Comparison of ENCODE assay signal across 8 mouse cellular contexts in genomic region chr19:57313891-57314345, GRCm38 (mm10). TPM values are rescaled to one million over a fixed set of nuclear protein-coding genes. Genes with fewer than 3 reads are reported as not detected.
DNase-seq lines count a peak whose midpoint lies in the region; ATAC-seq and TF ChIP-seq lines count a peak whose summit lies in the region.

No protein-coding gene starts in this region.

- no peaks in the 10 kb centered on the region for H3K36me3 ChIP-seq in heart, embryonic 10.5 days
- H3K36me3 ChIP-seq in limb, embryonic 12.5 days, result no peaks in the 10 kb centered on the region
- H3K36me3 ChIP-seq in stomach, postnatal 0 days (ENCODE audit: control insufficient read depth, insufficient read depth, low read length), result no peaks in the 10 kb centered on the region

- no peak for ATAC-seq in limb, embryonic 12.5 days (ENCODE audit: insufficient number of reproducible peaks, insufficient read depth, low FRiP score, low TSS enrichment, low read depth)
- no peak for ATAC-seq in stomach, postnatal 0 days (ENCODE audit: low FRiP score, low TSS enrichment)

- peaks cover 44% of the 10 kb centered on the region for H3K27me3 ChIP-seq in heart, embryonic 10.5 days (ENCODE audit: insufficient read depth, poor library complexity, severe bottlenecking)
- peaks cover 57% of the 10 kb centered on the region for H3K27me3 ChIP-seq in limb, embryonic 12.5 days
- H3K27me3 ChIP-seq in stomach, postnatal 0 days (ENCODE audit: control insufficient read depth, insufficient read depth, low read length), result no peaks in the 10 kb centered on the region

- WGBS in heart, embryonic 10.5 days, result 76% methylated on average over 3 of the region's 3 CpGs
- WGBS in limb, embryonic 12.5 days, result 66% methylated on average over 3 of the region's 3 CpGs
- 62% methylated on average over 3 of the region's 3 CpGs for WGBS in stomach, postnatal 0 days

- H3K9me3 ChIP-seq in heart, embryonic 10.5 days, result no peaks in the 10 kb centered on the region
- H3K9me3 ChIP-seq in limb, embryonic 12.5 days, result no peaks in the 10 kb centered on the region
- H3K9me3 ChIP-seq in stomach, postnatal 0 days (ENCODE audit: control insufficient read depth, low read length), result no peaks in the 10 kb centered on the region

- TF ChIP-seq CTCF in stomach, postnatal 0 days (IDR thresholded peaks at IDR 0.05; ENCODE audit: low read depth), result no peak

- TF ChIP-seq EP300 in stomach, postnatal 0 days (optimal IDR thresholded peaks at IDR 0.05), result no peak

- DNase-seq in heart, embryonic 10.5 days (ENCODE audit: low spot score), result no peak
- no peak for DNase-seq in heart, adult 11 months
- peak; percentile 41 for DNase-seq in right cerebral cortex, adult 18-20 months
- no peak for DNase-seq in right cerebral cortex, postnatal 14 days
- DNase-seq in stomach, postnatal 0 days (ENCODE audit: low spot score), result no peak
- DNase-seq in embryo, embryonic 10 days (ENCODE audit: low spot score), result no peak
- DNase-seq in urinary bladder, postnatal 25 days (ENCODE audit: low spot score), result no peak

- peak overlapping the region; percentile 90; the same call in 1 of the 2 replicates for H3K27ac ChIP-seq in heart, embryonic 10.5 days
- no peak overlapping the region for H3K27ac ChIP-seq in limb, embryonic 12.5 days
- H3K27ac ChIP-seq in stomach, postnatal 0 days (replicated peaks), result peak overlapping the region; percentile 79

- peaks cover 14% of the 10 kb centered on the region for H3K4me1 ChIP-seq in heart, embryonic 10.5 days
- peaks cover 11% of the 10 kb centered on the region for H3K4me1 ChIP-seq in limb, embryonic 12.5 days (replicated peaks)
- peaks cover 3% of the 10 kb centered on the region; the same call in 1 of the 2 replicates for H3K4me1 ChIP-seq in stomach, postnatal 0 days (replicated peaks; ENCODE audit: control insufficient read depth, insufficient read depth)

- H3K4me3 ChIP-seq in heart, embryonic 10.5 days, result peak overlapping the region; percentile 77
- peak overlapping the region; percentile 50 for H3K4me3 ChIP-seq in limb, embryonic 12.5 days (replicated peaks)
- H3K4me3 ChIP-seq in stomach, postnatal 0 days (ENCODE audit: low read depth, low read length), result peak overlapping the region; percentile 60

- H3K4me2 ChIP-seq in limb, embryonic 12.5 days, result peak overlapping the region; percentile 98
- peak overlapping the region; percentile 96 for H3K4me2 ChIP-seq in stomach, postnatal 0 days (replicated peaks; ENCODE audit: low read depth)

- no peak overlapping the region for H3K9ac ChIP-seq in limb, embryonic 12.5 days (replicated peaks)
- no peak overlapping the region; the same call in 1 of the 2 replicates for H3K9ac ChIP-seq in stomach, postnatal 0 days (ENCODE audit: low read length)

RNA-seq across cellular contexts. Expression of gene Ablim1, which starts 0.8 kb away (rescaled TPM):
- 41.9 and 60.6 TPM in 2 replicates for polyA plus RNA-seq in heart, embryonic 10.5 days (2016; fragmentation: Nextera tagmentation; extraction: Ambion mirVana)
- polyA plus RNA-seq in limb, embryonic 12.5 days (2016; fragmentation: Nextera tagmentation; extraction: Ambion mirVana), result 22.1 and 26.1 TPM in 2 replicates
- 61.8 and 62.0 TPM in 2 replicates for polyA plus RNA-seq in stomach, postnatal 0 days (2015; fragmentation: Nextera tagmentation; extraction: Ambion mirVana)

RNA-seq across cellular contexts. Expression of gene Fam160b1, which starts 46.6 kb away (rescaled TPM):
- 11.2 and 11.8 TPM in 2 replicates for polyA plus RNA-seq in heart, embryonic 10.5 days (2016; fragmentation: Nextera tagmentation; extraction: Ambion mirVana)
- 17.6 and 18.1 TPM in 2 replicates for polyA plus RNA-seq in limb, embryonic 12.5 days (2016; fragmentation: Nextera tagmentation; extraction: Ambion mirVana)
- 7.6 and 8.3 TPM in 2 replicates for polyA plus RNA-seq in stomach, postnatal 0 days (2015; fragmentation: Nextera tagmentation; extraction: Ambion mirVana)
